Mouse (Mus musculus): Measurements from ENCODE around the gene Mrpl20.
A peak's percentile ranks its signal among the peaks of the same experiment; 100 is the strongest.

Gene Mrpl20

GRCm38 (mm10) chr4:155856881-155857280 lies 54.2 kb downstream of the Mrpl20 start:
- no peak for DNase-seq

DNA sequence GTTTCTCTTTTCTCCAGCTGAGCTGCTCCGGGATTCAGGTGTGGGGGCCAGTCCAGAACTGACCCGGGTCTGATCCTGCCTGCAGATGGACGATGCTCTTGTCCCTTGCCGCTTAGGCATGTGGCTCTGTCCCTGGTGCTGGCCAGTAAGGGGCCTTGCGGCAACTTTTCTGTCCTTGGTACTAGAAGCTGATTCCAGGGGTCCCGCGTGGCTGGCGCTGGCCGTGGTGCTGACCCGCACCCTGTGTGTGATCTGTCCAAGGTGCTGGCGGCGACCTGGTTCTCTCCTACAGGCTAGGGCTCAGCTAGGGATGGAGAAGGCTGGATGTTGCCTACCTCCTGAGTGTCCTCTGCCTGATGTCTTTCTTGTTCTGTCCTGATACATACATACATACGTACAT lies 56.6 kb downstream of the Mrpl20 start:
- peak; percentile 75 for DNase-seq

Data from thymus, postnatal 4 days (tissue).